Mouse (Mus musculus): ENCODE measurements around the gene Frmd5.

Frmd5 gene

GRCm38 (mm10) chr2:121679711-121680110, 127.2 kb downstream of the Frmd5 start:
- DNase-seq = peak; percentile 34

GRCm38 (mm10) chr2:121677649-121677986, 129.3 kb downstream of the Frmd5 start:
- no peak for DNase-seq

GRCm38 (mm10) chr2:121676951-121677648, 129.8 kb downstream of the Frmd5 start:
- no peak for DNase-seq

- no peak for DNase-seq
These were observed 131.0 kb downstream of the Frmd5 start for GRCm38 (mm10) chr2:121675895-121676294.

- no peak for DNase-seq
These were observed 131.8 kb downstream of the Frmd5 start for GRCm38 (mm10) chr2:121675136-121675535.

GRCm38 (mm10) chr2:121674211-121674610, 132.7 kb downstream of the Frmd5 start:
- no peak for DNase-seq

GRCm38 (mm10) chr2:121669846-121670245, 137.0 kb downstream of the Frmd5 start:
- no peak for DNase-seq

GRCm38 (mm10) chr2:121668256-121668655, 138.6 kb downstream of the Frmd5 start:
- DNase-seq = no peak

GRCm38 (mm10) chr2:121661160-121661502, 145.8 kb downstream of the Frmd5 start:
- no peak for DNase-seq

GRCm38 (mm10) chr2:121660461-121661159, 146.3 kb downstream of the Frmd5 start:
- DNase-seq = no peak

GRCm38 (mm10) chr2:121659350-121659749, 147.5 kb downstream of the Frmd5 start:
- no peak for DNase-seq

- DNase-seq = no peak
These were observed 148.6 kb downstream of the Frmd5 start for GRCm38 (mm10) chr2:121658123-121658767.

GRCm38 (mm10) chr2:121655966-121656365, 150.9 kb downstream of the Frmd5 start:
- no peak for DNase-seq

- DNase-seq = no peak
These were observed 151.8 kb downstream of the Frmd5 start for GRCm38 (mm10) chr2:121655106-121655505.

GRCm38 (mm10) chr2:121646528-121646927, 160.4 kb downstream of the Frmd5 start:
- no peak for DNase-seq

- DNase-seq = no peak
These were observed 164.0 kb downstream of the Frmd5 start for GRCm38 (mm10) chr2:121642934-121643333.

- no peak for DNase-seq
These were observed 174.8 kb downstream of the Frmd5 start for GRCm38 (mm10) chr2:121632091-121632490.

- DNase-seq = no peak
These were observed 176.6 kb downstream of the Frmd5 start for GRCm38 (mm10) chr2:121630286-121630685.

- no peak for DNase-seq
These were observed 178.6 kb downstream of the Frmd5 start for GRCm38 (mm10) chr2:121628290-121628689.

GRCm38 (mm10) chr2:121625901-121626300, 181.0 kb downstream of the Frmd5 start:
- no peak for DNase-seq

- DNase-seq = no peak
These were observed 185.4 kb downstream of the Frmd5 start for GRCm38 (mm10) chr2:121621262-121622163.

GRCm38 (mm10) chr2:121620582-121621261, 186.2 kb downstream of the Frmd5 start:
- DNase-seq = no peak

GRCm38 (mm10) chr2:121615199-121615559, 191.7 kb downstream of the Frmd5 start:
- DNase-seq = no peak
